Mouse (Mus musculus) midbrain, embryonic 16.5 days (tissue): Measurements from ENCODE around the gene Ddx23. TPM values are rescaled to one million over a fixed set of nuclear protein-coding genes. Genes with fewer than 3 reads are reported as not detected.

Source experiments
- ATAC-seq: fragments of 200-750 bp; cut with Nextera tagmentation; 2 replicates; pipeline ENCODE4 v1.8.0; 2017; ENCODE audit warnings: moderate TSS enrichment
- H3K27ac ChIP-seq: fragments of 300-500 bp; sonication (generic); 2 replicates; pipeline ENCODE4 v1.5.1; 2014; ENCODE audit warnings: mild to moderate bottlenecking, low read length, mixed read lengths
- H3K27me3 ChIP-seq: fragments of 300-500 bp; sonication (generic); 2 replicates; pipeline ENCODE4 v1.6.1; 2014; ENCODE audit warnings: low read depth, low read length, mixed read lengths; ENCODE audit not compliant: control insufficient read depth, insufficient read depth
- H3K36me3 ChIP-seq: fragments of 300-500 bp; sonication (generic); 2 replicates; pipeline ENCODE4 v1.6.1; 2014; ENCODE audit warnings: mild to moderate bottlenecking, low read length, moderate library complexity, mixed read lengths; ENCODE audit not compliant: control insufficient read depth, insufficient read depth
- H3K4me1 ChIP-seq: fragments of 300-500 bp; sonication (generic); 2 replicates; pipeline ENCODE4 v1.6.1; 2014; ENCODE audit warnings: mild to moderate bottlenecking, low read length, mixed read lengths; ENCODE audit not compliant: control insufficient read depth, insufficient read depth
- H3K4me2 ChIP-seq: fragments of 300-500 bp; sonication (generic); 2 replicates; pipeline ENCODE4 v1.6.1; 2014; ENCODE audit warnings: mild to moderate bottlenecking, low read length, mixed read lengths
- H3K4me3 ChIP-seq: fragments of 300-500 bp; sonication (generic); 2 replicates; pipeline ENCODE4 v1.5.1; 2014; ENCODE audit warnings: low read depth, mild to moderate bottlenecking, low read length, moderate library complexity, mixed read lengths
- H3K9ac ChIP-seq: fragments of 300-500 bp; sonication (generic); 2 replicates; pipeline ENCODE4 v1.6.1; 2014; ENCODE audit warnings: low read depth, low read length, mixed read lengths
- H3K9me3 ChIP-seq: fragments of 300-500 bp; sonication (generic); replicated peaks from 2 replicates; pipeline ENCODE4 v1.6.1; 2014; ENCODE audit warnings: mild to moderate bottlenecking, low read length, mixed read lengths; ENCODE audit not compliant: control insufficient read depth, poor library complexity, severe bottlenecking
- WGBS: fragments of 180-500 bp; shearing (Covaris S2); extraction: QIAGEN DNeasy Blood & Tissue Kit; methylation state at CpG from one replicate; pipeline ENCODE4 v1.1.7; 2014; 5-methylcytosine and 5-hydroxymethylcytosine counted together
- polyA plus RNA-seq: library from polyadenylated mRNA; unstranded; fragments of >200 nt; fragmentation: Nextera tagmentation; extraction: Ambion mirVana; gene quantifications from 2 replicates; pipeline ENCODE4 v1.2.1, GENCODE M21; 2015

The Ddx23 gene
- polyA plus RNA-seq, 1 experiment from 2014 or later = 17.8 TPM

DNA sequence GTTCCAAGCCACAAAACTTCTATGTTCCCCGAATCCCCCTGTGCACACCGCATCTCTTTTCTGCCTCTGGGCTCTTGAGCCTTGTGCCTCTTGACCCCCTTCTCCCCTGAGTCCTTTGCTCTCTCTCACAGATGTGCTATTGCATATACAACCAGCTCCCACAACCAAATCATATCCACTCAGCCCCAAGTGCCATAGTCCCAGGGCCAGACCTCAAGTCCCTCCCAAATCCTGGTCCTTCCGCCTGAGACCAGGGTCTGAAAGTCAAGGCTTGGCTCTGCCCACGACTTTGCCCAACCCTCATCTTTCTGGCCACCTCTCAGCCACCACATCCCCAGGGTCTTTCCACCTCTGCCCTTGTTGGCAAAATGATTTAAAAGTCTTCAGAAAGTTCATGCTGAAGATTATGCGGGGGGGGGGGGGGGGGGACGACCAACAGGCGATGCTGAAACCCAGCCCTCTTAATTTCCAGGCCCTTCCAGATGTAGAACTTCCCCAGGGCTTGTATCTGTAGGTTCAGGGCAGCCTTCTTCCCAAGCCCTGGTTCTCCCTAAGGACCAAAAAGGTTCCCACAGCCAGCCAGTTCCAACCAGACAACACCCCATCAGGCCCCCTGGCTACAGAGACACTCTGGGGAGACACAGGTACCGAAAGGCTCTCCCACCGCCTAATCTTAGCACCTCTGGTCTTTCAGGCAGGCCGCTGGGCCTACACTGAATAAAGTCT lies 54.5 kb downstream of the Ddx23 start:
- no peaks in the 10 kb centered on the region for H3K9me3 ChIP-seq
- peak overlapping the region; percentile 70 for H3K4me2 ChIP-seq
- WGBS = 8% methylated on average over 8 of the region's 10 CpGs
- ATAC-seq = no peak
- H3K4me1 ChIP-seq = peaks cover 27% of the 10 kb centered on the region
- H3K27me3 ChIP-seq = no peaks in the 10 kb centered on the region
- peaks cover 7% of the 10 kb centered on the region; the same call in 1 of the 2 replicates for H3K36me3 ChIP-seq
- peak overlapping the region; percentile 89 for H3K9ac ChIP-seq
- H3K27ac ChIP-seq = no peak overlapping the region
- H3K4me3 ChIP-seq = peak overlapping the region; percentile 86

DNA sequence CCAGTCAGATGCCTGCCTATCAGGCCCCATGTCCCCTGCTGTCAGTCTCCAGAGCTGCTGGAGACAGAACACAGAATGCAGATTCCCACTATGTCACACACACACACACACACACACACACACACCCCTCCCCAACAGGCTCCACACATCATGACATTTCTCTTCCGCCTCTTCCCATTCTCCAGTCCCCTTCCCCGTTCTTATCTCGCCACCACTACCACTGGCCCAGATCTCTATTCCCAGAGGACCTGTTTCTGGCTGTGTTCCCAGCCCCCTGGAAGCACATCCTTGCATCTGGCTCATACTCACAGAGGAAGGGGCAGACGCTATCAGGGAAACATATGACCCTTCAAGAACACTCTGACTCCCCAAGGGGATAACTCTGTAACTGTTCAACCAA lies 55.1 kb downstream of the Ddx23 start:
- H3K27ac ChIP-seq = no peak overlapping the region
- ATAC-seq = no peak
- WGBS = 21% methylated on average over 4 of the region's 4 CpGs
- no peaks in the 10 kb centered on the region for H3K27me3 ChIP-seq
- H3K9me3 ChIP-seq = no peaks in the 10 kb centered on the region
- peaks cover 8% of the 10 kb centered on the region; the same call in 1 of the 2 replicates for H3K36me3 ChIP-seq
- H3K4me1 ChIP-seq = peaks cover 33% of the 10 kb centered on the region
- H3K9ac ChIP-seq = peak overlapping the region; percentile 89; the same call in 1 of the 2 replicates
- H3K4me2 ChIP-seq = peak overlapping the region; percentile 70
- H3K4me3 ChIP-seq = peak overlapping the region; percentile 86; the same call in 1 of the 2 replicates

- WGBS = 65% methylated on average over 9 of the region's 9 CpGs
- peaks cover 33% of the 10 kb centered on the region for H3K4me1 ChIP-seq
- H3K27me3 ChIP-seq = no peaks in the 10 kb centered on the region
- no peaks in the 10 kb centered on the region for H3K9me3 ChIP-seq
- H3K9ac ChIP-seq = no peak overlapping the region
- H3K27ac ChIP-seq = no peak overlapping the region
- no peak for ATAC-seq
- no peak overlapping the region for H3K4me3 ChIP-seq
- H3K36me3 ChIP-seq = peaks cover 8% of the 10 kb centered on the region; the same call in 1 of the 2 replicates
- no peak overlapping the region for H3K4me2 ChIP-seq
Measured at GRCm38 (mm10) chr15:98606739-98607138, 56.0 kb downstream of the Ddx23 start.

- H3K9ac ChIP-seq = no peak overlapping the region
- peaks cover 33% of the 10 kb centered on the region for H3K4me1 ChIP-seq
- ATAC-seq = no peak
- H3K36me3 ChIP-seq = peaks cover 8% of the 10 kb centered on the region; the same call in 1 of the 2 replicates
- no peaks in the 10 kb centered on the region for H3K27me3 ChIP-seq
- no peak overlapping the region for H3K27ac ChIP-seq
- no peak overlapping the region for H3K4me3 ChIP-seq
- 90% methylated on average over 12 of the region's 12 CpGs for WGBS
- no peak overlapping the region for H3K4me2 ChIP-seq
- no peaks in the 10 kb centered on the region for H3K9me3 ChIP-seq
Measured at GRCm38 (mm10) chr15:98606051-98606536, 56.6 kb downstream of the Ddx23 start.

DNA sequence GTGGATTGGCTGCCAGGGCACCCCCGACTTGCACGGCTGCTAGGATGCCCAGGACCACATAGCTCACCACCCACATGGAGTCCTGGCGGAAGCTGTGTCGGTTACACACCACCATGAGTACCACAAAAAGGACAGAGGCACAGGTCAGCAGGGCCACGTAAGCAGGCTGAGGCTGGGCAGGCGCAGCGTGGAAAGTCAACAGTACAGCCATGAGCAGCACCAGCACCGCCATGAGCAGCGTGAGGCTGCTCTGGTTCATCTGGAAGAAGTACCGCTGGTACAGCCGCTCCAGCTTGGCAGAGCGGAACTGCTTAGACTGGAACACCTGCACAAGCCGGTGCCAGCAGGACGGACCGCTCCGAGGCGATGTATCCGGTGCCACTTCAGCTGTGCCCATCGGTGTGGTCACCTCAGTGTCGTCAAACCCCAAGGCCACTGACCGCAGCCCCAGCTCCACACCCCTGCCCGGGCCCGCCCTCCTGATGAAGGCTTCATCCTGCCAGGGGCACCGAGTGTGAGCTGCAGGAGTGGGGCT lies 58.6 kb downstream of the Ddx23 start:
- H3K9me3 ChIP-seq = no peaks in the 10 kb centered on the region
- no peak overlapping the region for H3K4me2 ChIP-seq
- WGBS = 95% methylated on average over 24 of the region's 24 CpGs
- H3K4me1 ChIP-seq = peaks cover 29% of the 10 kb centered on the region
- H3K9ac ChIP-seq = no peak overlapping the region
- H3K27me3 ChIP-seq = no peaks in the 10 kb centered on the region
- peaks cover 11% of the 10 kb centered on the region; the same call in 1 of the 2 replicates for H3K36me3 ChIP-seq
- no peak overlapping the region for H3K4me3 ChIP-seq
- ATAC-seq = no peak
- no peak overlapping the region for H3K27ac ChIP-seq

DNA sequence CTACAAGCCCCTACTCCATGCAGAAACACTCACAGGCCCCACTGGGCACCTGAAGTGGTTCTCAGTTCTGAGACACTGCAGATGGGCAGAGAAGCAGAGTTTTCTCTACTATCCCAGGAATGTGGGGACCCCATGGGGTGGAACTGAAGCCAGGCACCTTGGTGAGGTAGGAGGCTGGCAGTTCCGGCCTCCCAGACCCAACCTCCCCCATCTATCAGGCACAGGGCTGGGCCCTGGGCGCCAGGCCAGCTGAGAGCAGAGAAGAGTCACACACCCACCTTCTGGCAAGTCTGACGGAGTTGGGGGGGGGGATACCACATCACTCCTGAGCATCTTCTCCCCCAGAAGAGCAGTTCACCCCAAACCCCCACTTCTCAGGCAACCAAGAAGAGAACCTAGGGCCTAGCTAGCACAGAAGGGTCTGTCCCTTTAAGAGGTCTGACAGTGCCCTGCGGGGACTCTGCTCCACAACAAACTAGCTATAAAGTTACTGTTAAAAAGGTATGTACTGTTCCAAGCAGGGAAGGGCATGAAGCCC lies 59.7 kb downstream of the Ddx23 start:
- Histone ChIP-seq H3K27me3 (no peaks in the 10 kb centered on the region), H3K4me2 (no peak overlapping the region), H3K4me3 (no peak overlapping the region), H3K9ac (no peak overlapping the region), H3K36me3 (peaks cover 13% of the 10 kb centered on the region; the same call in 1 of the 2 replicates), H3K9me3 (no peaks in the 10 kb centered on the region), H3K4me1 (peaks cover 22% of the 10 kb centered on the region), H3K27ac (no peak overlapping the region)
- WGBS = 69% methylated on average over 4 of the region's 4 CpGs
- no peak for ATAC-seq

DNA sequence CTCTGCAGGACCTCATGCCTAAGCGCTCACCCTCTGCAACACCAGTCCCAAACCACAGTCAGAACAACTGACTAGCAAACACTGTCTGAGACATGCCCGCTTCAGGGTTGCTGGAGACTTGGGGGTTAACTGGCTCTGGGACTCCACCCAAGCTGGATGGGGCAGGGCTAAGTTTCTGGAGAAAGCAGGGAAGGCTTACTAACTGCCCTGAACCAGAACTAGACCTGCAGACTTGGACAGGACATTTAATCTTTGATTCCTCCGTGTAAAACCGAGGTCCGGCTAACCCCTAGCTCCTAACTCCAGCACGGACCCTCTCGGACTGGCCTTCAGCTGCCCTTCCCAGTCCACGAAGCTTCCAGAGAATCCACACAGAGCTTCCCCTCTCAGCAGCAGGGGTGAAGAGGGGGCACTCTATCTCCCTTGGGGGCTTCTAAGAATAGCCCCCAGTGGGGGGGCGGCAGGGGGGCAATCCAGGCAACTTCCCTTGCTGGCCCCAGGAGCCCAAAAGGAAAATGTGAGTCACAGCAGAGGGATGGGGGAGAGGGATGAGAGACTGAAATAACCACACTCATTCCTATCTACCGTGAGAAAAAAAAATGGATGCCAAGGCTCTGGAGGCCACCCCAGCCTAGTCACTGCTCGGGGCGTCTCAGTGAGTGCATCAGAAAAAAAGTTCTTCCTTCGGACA lies 60.4 kb downstream of the Ddx23 start:
- peaks cover 15% of the 10 kb centered on the region for H3K4me1 ChIP-seq
- no peak overlapping the region for H3K4me3 ChIP-seq
- no peak for ATAC-seq
- no peaks in the 10 kb centered on the region for H3K27me3 ChIP-seq
- WGBS = 66% methylated on average over 13 of the region's 13 CpGs
- H3K9ac ChIP-seq = no peak overlapping the region
- peak overlapping the region; percentile 8; the same call in 1 of the 2 replicates for H3K4me2 ChIP-seq
- no peaks in the 10 kb centered on the region for H3K9me3 ChIP-seq
- H3K36me3 ChIP-seq = peaks cover 18% of the 10 kb centered on the region
- H3K27ac ChIP-seq = no peak overlapping the region

GRCm38 (mm10) chr15:98601832-98602190 lies 60.9 kb downstream of the Ddx23 start:
- Histone ChIP-seq H3K27me3 (no peaks in the 10 kb centered on the region), H3K27ac (no peak overlapping the region), H3K36me3 (peaks cover 23% of the 10 kb centered on the region), H3K9me3 (no peaks in the 10 kb centered on the region), H3K4me3 (no peak overlapping the region), H3K4me2 (peak overlapping the region; percentile 8; the same call in 1 of the 2 replicates), H3K9ac (no peak overlapping the region), H3K4me1 (peaks cover 10% of the 10 kb centered on the region)
- ATAC-seq = no peak
- 86% methylated on average over 7 of the region's 7 CpGs for WGBS
